Mouse (Mus musculus) mouse trophoblast stem cell (cell line): ENCODE results near the gene Zfp62.

Experiments used
- in situ Hi-C, 2 experiments: fragments of 300-500 bp; cut with MseI, MboI; formaldehyde crosslinking; loops; 2 replicates in 1 of 2; 3 replicates in 1 of 2; pipeline ENCODE4 v1.15.1; 2025

Gene Zfp62

GRCm38 (mm10) chr11:49245634-49246415 lies 42.7 kb downstream of the Zfp62 start:
- in situ Hi-C loops, result no loop called here

DNA sequence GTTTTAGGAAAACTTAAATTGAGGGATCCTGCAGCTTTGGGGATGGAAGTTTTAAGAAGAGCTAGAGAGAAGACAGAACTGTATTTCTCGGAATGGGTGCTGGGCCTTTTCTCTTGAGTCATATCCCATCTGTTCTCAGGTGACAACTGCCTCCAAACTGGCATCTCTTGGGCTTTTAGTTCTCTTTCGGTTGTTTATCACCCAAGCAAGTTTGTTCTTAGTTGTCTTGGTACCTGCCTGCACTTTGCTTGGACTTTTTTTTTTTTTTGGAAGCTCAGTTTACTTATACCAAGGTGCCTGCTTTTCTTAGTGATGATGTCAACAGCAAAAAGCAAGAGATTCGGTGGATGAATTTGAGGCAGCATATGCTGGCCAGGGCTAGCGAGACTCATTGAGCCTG lies 43.4 kb downstream of the Zfp62 start:
- in situ Hi-C loops, result no loop called here

DNA sequence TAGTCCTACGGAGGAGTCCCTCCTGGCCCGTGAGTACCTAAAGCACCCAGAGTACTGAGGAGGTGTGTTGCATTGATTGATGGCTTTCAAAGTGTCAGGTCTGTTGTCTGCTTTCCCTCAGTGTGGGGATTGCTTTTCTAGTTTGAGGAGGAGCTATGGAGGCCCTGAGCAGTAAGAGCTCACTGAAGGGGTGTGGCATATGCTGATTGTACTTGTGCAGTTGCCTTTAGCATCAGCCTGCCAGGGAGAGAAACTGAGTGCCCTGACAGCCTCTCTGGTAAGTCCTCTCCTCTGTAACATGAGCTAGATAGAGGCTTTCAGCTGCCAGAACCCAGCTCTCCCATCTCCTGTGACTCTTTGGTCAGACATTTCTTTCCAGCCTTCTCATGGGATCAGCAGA lies 44.2 kb downstream of the Zfp62 start:
- in situ Hi-C loops, result no loop called here

DNA sequence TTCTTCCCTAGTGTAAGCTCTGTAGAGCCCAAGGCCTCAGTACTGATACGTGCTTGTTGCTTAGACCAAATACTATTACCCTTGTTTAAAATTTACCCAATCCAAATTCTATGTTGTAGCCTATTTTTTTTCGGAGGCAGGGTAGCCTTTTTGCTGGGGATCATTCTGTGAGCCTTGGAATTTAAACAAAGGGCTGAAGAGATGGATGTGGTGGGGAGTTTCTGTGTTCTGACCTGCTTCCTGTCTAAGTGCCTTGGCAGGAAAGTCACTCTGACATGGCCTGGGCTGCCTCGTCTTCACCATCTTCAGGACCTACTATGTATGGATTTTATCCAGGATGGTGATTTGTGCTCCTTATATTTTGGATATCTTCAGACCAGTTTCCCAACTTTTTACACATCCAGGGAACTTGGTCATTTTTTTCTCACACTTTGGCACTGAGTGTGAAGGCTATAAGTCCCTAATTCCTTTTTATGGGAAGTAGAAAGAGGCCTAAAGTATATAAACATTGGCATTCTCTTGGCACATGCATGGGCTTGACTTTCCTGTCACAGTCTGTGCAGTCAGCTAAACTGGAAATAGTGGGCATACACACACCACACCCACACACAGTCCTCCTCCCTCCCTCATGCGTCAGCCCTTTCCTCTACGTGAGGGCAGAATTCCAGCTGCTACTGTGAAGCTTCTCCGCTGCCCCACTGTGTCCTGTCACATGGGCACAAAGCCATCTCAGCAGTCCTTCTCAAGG lies 45.3 kb downstream of the Zfp62 start:
- in situ Hi-C loops, result no loop called here

- in situ Hi-C loops, result no loop called here
Measured at GRCm38 (mm10) chr11:49248974-49249700, 46.0 kb downstream of the Zfp62 start.

DNA sequence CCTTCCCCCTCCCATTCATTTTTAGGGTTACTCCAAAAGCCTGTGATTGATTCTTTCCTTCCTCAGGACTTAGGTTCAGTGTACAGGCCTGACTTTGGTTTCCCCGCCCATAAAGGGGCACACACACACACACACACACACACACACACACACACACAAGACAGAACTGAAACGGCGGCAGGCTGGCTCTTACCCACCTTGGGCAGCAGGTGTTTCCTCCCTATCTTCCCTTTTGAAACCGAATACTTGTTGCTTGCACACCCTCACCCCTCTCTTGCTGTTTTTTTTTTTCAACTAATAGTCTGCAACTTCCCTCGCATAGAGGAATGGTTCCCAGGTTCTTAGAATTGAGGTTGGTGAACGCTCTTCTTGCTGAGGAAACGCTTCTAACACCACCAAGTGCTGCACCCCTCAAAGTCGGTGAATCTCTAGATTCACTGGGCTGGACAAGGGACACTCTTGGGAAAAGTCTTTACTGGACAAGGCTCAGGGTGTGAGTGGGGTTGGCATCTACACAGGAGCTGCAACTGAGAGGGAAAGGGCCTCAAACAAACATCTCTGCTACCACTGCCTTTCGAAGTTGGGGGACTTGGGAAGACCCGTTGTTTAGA lies 46.8 kb downstream of the Zfp62 start:
- in situ Hi-C loops, result loop anchor here in 1 of 2 experiments (10.0 kb wide), 1 partner anchor 375 kb away; the partner anchor contains the start of gene Irgm1

GRCm38 (mm10) chr11:49250422-49251379 lies 47.6 kb downstream of the Zfp62 start:
- in situ Hi-C loops, result loop anchor here in 1 of 2 experiments (10.0 kb wide), 1 partner anchor 376 kb away; the partner anchor contains the start of gene Irgm1

GRCm38 (mm10) chr11:49251380-49251761 lies 48.3 kb downstream of the Zfp62 start:
- in situ Hi-C loops, result loop anchor here in 1 of 2 experiments (10.0 kb wide), 1 partner anchor 377 kb away; the partner anchor contains the start of gene Irgm1

GRCm38 (mm10) chr11:49252048-49252447 lies 49.0 kb downstream of the Zfp62 start:
- in situ Hi-C loops, result loop anchor here in 1 of 2 experiments (10.0 kb wide), 1 partner anchor 377 kb away; the partner anchor contains the start of gene Irgm1

DNA sequence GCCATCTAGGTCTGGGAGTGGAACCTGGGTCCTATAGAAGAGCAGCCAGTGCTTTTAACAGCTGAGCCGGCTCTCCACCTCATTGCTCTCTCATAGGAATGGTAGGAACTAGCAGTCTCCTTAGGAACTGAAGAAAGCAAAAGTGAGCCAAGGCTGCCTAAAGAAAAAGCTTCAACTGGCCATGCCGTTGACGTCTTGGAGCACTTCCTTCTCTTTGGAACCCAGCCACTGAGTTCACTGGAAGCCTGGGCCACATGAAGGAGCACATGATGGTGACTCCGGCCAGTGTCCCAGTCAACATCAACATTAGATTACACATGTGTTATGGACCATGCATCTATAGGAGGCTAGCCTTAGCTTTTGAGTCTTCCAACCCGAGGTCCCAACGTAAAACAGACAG lies 49.9 kb downstream of the Zfp62 start:
- in situ Hi-C loops, result loop anchor here in 1 of 2 experiments (10.0 kb wide), 1 partner anchor 378 kb away; the partner anchor contains the start of gene Irgm1

DNA sequence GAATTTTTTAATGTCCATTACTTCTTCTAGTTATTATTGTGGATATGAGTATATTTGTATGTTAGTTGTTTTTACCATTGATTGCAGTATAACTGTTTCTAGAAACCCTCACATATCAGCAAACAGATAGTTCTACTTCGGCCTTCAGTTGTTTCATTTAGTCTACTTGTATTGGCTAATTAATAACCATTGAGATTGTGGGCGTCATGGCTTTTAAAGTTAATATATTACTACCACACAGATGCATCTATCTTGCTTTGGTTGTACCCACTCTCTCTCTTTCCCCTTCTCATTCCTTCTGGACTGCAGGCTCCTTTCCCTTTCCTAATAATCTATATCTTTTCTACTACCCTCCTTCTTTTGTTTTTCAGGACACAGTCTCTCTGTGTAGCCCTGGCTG lies 56.2 kb downstream of the Zfp62 start:
- in situ Hi-C loops, result loop anchor here in 1 of 2 experiments (10.0 kb wide), 1 partner anchor 384 kb away; the partner anchor contains the start of gene Irgm1

DNA sequence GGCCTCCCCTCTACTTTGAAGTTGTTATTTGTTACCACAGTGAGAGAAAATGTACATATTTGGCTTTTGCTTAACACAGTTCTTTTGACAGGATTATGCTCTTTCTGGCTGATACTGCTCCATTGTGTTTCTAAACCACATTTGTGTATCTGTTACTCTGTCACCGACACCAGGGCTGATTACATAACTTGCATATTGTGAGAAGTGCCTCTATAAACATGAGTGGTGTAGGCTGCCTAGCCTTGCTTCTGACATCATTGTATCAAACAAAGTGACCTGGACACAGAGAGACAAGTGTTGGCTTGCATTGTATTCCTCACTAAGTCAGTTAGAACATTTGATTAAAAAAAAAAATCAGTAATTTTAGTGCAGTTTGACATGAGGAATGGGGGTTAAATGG lies 56.7 kb downstream of the Zfp62 start:
- in situ Hi-C loops, result loop anchor here (10.0 kb wide), 1 partner anchor 385 kb away; the partner anchor contains the start of gene Irgm1 (in 2 of the 2)

DNA sequence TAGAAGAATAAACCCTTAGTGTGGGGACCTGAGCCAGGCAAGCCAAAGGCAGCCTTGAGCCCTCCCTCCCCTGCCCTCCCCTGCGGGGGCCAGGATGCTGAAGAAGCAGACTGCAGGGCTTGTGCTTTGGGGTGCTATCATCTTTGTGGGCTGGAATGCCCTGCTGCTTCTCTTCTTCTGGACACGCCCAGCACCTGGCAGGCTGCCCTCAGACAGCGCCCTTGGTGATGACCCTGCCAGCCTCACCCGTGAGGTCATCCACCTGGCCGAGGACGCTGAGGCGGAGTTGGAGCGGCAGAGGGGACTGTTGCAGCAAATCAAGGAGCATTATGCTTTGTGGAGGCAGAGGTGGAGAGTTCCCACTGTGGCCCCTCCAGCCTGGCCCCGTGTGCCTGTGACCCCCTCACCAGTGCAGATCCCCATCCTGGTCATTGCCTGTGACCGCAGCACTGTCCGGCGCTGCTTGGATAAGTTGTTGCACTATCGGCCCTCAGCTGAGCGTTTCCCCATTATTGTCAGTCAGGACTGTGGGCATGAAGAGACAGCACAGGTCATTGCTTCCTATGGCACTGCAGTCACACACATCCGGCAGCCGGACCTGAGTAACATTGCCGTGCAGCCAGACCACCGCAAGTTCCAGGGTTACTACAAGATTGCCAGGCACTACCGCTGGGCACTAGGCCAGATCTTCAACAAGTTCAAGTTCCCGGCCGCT lies 57.7 kb downstream of the Zfp62 start:
- in situ Hi-C loops, result loop anchor here in 1 of 2 experiments (10.0 kb wide), 1 partner anchor 386 kb away; the partner anchor contains the start of gene Irgm1

DNA sequence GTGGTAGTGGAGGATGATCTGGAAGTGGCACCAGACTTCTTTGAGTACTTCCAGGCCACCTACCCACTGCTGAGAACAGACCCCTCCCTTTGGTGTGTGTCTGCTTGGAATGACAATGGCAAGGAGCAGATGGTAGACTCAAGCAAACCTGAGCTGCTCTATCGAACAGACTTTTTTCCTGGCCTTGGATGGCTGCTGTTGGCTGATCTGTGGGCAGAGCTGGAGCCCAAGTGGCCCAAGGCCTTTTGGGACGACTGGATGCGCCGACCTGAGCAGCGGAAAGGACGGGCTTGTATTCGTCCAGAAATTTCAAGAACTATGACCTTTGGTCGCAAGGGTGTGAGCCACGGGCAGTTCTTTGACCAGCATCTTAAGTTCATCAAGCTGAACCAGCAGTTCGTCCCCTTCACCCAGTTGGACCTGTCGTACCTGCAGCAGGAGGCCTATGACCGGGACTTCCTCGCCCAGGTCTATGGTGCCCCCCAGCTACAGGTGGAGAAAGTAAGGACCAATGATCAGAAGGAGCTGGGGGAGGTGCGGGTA lies 58.3 kb downstream of the Zfp62 start:
- in situ Hi-C loops, result loop anchor here in 1 of 2 experiments (10.0 kb wide), 1 partner anchor 387 kb away; the partner anchor contains the start of gene Irgm1

GRCm38 (mm10) chr11:49262286-49262685 lies 59.2 kb downstream of the Zfp62 start:
- in situ Hi-C loops, result loop anchor here in 1 of 2 experiments (10.0 kb wide), 1 partner anchor 387 kb away; the partner anchor contains the start of gene Irgm1

DNA sequence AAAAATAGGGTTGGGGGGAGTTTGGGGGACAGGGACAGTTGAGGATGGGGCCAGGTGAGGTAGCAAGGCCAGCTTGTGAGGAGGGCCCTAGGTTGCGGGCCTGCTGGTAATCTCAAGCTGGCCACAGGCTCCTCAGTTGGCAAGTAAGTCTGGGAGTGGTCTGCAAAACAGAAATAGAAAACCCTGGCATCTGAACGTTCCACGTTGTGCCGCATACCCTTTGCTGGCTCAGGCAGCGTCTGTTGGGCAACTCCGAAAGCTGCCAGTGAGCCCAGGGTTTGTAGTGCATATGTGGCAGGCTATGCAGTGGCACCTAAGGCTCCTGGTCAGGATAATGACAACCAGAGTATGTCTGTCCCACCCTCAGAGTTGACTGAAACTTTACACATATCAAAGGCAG lies 60.1 kb downstream of the Zfp62 start:
- in situ Hi-C loops, result loop anchor here in 1 of 2 experiments (10.0 kb wide), 1 partner anchor 388 kb away; the partner anchor contains the start of gene Irgm1

DNA sequence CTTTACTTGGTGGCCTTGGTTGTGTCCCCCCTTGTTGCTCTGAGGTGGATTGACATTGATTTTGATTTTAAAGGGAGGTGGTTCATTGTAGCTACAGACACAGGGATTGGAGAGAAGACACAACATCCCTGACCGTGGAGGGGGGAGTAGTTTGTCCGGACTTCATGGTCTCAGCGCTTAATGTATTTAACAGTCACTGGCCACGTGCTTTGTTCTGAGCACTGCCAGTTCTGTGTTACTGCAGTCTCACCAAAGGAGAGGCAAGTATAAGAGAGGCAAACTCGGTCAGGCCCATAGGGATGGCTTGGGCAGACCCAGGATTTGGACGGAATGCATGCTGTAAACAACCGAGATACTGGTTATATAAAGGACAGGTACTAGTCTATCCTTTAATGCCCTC lies 61.0 kb downstream of the Zfp62 start:
- in situ Hi-C loops, result loop anchor here in 1 of 2 experiments (10.0 kb wide), 1 partner anchor 389 kb away; the partner anchor contains the start of gene Irgm1

DNA sequence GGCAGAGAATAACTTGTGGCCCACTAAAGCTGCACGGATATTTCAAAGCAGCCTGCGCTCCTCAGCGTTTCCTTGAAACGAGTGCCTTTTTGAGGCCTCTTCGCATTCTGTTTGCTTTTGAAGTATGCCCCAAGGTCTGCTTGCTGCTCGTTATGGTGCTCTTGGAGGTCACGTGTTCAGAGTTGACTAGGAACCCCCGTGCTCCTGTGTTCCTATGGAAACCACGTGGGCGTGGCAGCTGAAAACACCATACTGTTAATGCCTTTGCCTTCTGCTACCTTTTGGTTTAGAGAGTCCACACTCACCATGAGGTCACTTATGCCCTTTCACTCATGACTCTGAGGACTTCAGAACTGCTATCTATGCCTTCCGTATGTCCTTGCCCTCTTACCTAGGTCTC lies 61.5 kb downstream of the Zfp62 start:
- in situ Hi-C loops, result loop anchor here in 1 of 2 experiments (10.0 kb wide), 1 partner anchor 390 kb away; the partner anchor contains the start of gene Irgm1
